Mouse (Mus musculus): ENCODE results near the gene Stxbp6.

DNA sequence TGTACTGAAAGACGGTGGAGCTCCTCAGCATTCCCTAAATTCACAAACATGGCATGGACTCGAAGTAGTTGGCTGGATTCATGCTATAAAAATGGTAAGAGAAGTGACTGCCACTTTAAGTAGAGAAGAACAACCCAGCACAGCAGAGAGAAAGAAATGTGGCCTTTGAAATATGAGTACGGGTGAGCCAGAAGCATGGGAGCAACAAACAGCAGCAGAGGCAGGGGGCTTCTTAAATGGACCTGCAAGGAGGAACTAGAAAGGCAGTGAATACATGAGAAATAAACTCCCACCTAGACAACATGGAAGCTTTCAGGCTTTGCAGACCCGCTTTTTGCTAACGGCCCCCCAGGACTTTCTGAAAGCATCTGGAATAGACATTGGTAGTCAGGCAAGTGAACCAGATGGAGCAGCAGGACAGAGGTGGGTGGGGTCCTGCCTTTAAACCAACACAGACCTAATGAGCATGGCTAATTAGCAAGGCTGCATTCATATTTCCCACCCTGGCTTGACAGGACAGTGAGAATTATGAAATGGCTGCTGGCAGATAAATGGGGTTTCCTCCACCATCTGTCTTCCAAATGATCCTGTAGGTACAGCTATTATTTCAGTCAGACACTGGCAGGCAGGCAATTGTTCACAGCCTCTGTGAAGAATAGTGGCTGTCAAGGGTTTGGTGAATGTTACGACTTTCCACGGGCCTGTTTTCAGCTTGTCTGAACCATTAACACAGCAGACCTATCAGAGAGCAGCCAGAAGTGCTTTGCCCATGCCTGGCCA is 234.7 kb downstream of the Stxbp6 start:
- TF ChIP-seq CTCF (IDR thresholded peaks at IDR 0.05; ENCODE audit: borderline replicate concordance, control insufficient read depth, extremely low read depth, insufficient read depth, low read length, poor library complexity) (no peak), POLR2A (IDR thresholded peaks at IDR 0.05; ENCODE audit: control insufficient read depth, extremely low read depth, insufficient read depth, low read length, poor library complexity) (no peak)

Measured in thymus, adult 2 months (tissue).